Mouse (Mus musculus): ENCODE data around the gene Bpifa2. TPM values are rescaled to one million over a fixed set of nuclear protein-coding genes. Genes with fewer than 3 reads are reported as not detected.

The Bpifa2 gene
- total and polyA plus RNA-seq, 3 experiments = 0.49 TPM; not detected in 2

GRCm38 (mm10) chr2:154000501-154000900 is 7.6 kb upstream of the Bpifa2 start:
- Histone ChIP-seq H3K27me3 (ENCODE audit: insufficient read depth, low read length) (no peaks in the 10 kb centered on the region), H3K4me3 (ENCODE audit: low read depth, low read length) (no peak overlapping the region), H3K36me3 (replicated peaks) (no peaks in the 10 kb centered on the region), H3K4me1 (ENCODE audit: insufficient read depth, low read depth, low read length) (no peaks in the 10 kb centered on the region), H3K9me3 (replicated peaks) (no peaks in the 10 kb centered on the region)
- TF ChIP-seq GATA1 (IDR thresholded peaks at IDR 0.05; ENCODE audit: borderline replicate concordance, low read length) (no peak), TAL1 (conservative IDR thresholded peaks at IDR 0.05; ENCODE audit: low read depth, low read length) (no peak), GATA2 (IDR thresholded peaks at IDR 0.05; ENCODE audit: borderline replicate concordance, low read depth, low read length) (no peak), POLR2AphosphoS5 (IDR thresholded peaks at IDR 0.05; ENCODE audit: insufficient replicate concordance, low read depth, low read length) (no peak), CTCF (IDR thresholded peaks at IDR 0.05; ENCODE audit: low read depth, low read length) (no peak)
- ATAC-seq (ENCODE audit: extremely low read depth, insufficient number of reproducible peaks, low FRiP score, poor library complexity, severe bottlenecking) = no peak
- DNase-seq (ENCODE audit: low spot score) = no peak

GRCm38 (mm10) chr2:154001056-154001455 is 7.0 kb upstream of the Bpifa2 start:
- ATAC-seq (ENCODE audit: extremely low read depth, insufficient number of reproducible peaks, low FRiP score, poor library complexity, severe bottlenecking) (no peak), DNase-seq (ENCODE audit: low spot score) (no peak)
- no peaks in the 10 kb centered on the region for H3K4me1 ChIP-seq (ENCODE audit: insufficient read depth, low read depth, low read length)
- H3K36me3 ChIP-seq (replicated peaks) = no peaks in the 10 kb centered on the region
- H3K9me3 ChIP-seq (replicated peaks) = no peaks in the 10 kb centered on the region
- no peaks in the 10 kb centered on the region for H3K27me3 ChIP-seq (ENCODE audit: insufficient read depth, low read length)
- TF ChIP-seq GATA2 (IDR thresholded peaks at IDR 0.05; ENCODE audit: borderline replicate concordance, low read depth, low read length) (no peak), GATA1 (IDR thresholded peaks at IDR 0.05; ENCODE audit: borderline replicate concordance, low read length) (no peak)
- H3K4me3 ChIP-seq (ENCODE audit: low read depth, low read length) = no peak overlapping the region

- Histone ChIP-seq H3K4me3 (ENCODE audit: low read depth, low read length) (no peak overlapping the region), H3K27me3 (ENCODE audit: insufficient read depth, low read length) (no peaks in the 10 kb centered on the region), H3K4me1 (ENCODE audit: insufficient read depth, low read depth, low read length) (no peaks in the 10 kb centered on the region), H3K36me3 (replicated peaks) (no peaks in the 10 kb centered on the region), H3K9me3 (replicated peaks) (no peaks in the 10 kb centered on the region)
- TF ChIP-seq TAL1 (conservative IDR thresholded peaks at IDR 0.05; ENCODE audit: low read depth, low read length) (no peak), CTCF (IDR thresholded peaks at IDR 0.05; ENCODE audit: low read depth, low read length) (no peak), POLR2AphosphoS5 (IDR thresholded peaks at IDR 0.05; ENCODE audit: insufficient replicate concordance, low read depth, low read length) (no peak), GATA1 (IDR thresholded peaks at IDR 0.05; ENCODE audit: borderline replicate concordance, low read length) (no peak), GATA2 (IDR thresholded peaks at IDR 0.05; ENCODE audit: borderline replicate concordance, low read depth, low read length) (no peak)
- ATAC-seq (ENCODE audit: extremely low read depth, insufficient number of reproducible peaks, low FRiP score, poor library complexity, severe bottlenecking) (no peak), DNase-seq (ENCODE audit: low spot score) (no peak)
Observed at GRCm38 (mm10) chr2:154004456-154004855, 3.6 kb upstream of the Bpifa2 start.

- no peak for DNase-seq (ENCODE audit: low spot score)
- no peak for ATAC-seq (ENCODE audit: extremely low read depth, insufficient number of reproducible peaks, low FRiP score, poor library complexity, severe bottlenecking)
- TF ChIP-seq GATA2 (IDR thresholded peaks at IDR 0.05; ENCODE audit: borderline replicate concordance, low read depth, low read length) (no peak), TAL1 (conservative IDR thresholded peaks at IDR 0.05; ENCODE audit: low read depth, low read length) (no peak), GATA1 (IDR thresholded peaks at IDR 0.05; ENCODE audit: borderline replicate concordance, low read length) (no peak), POLR2AphosphoS5 (IDR thresholded peaks at IDR 0.05; ENCODE audit: insufficient replicate concordance, low read depth, low read length) (no peak), CTCF (IDR thresholded peaks at IDR 0.05; ENCODE audit: low read depth, low read length) (no peak)
Observed at GRCm38 (mm10) chr2:154005094-154005493, 3.0 kb upstream of the Bpifa2 start.

GRCm38 (mm10) chr2:154005734-154006133 is 2.3 kb upstream of the Bpifa2 start:
- no peak for DNase-seq (ENCODE audit: low spot score)
- Histone ChIP-seq H3K27me3 (ENCODE audit: insufficient read depth, low read length) (no peaks in the 10 kb centered on the region), H3K36me3 (replicated peaks) (no peaks in the 10 kb centered on the region), H3K4me1 (ENCODE audit: insufficient read depth, low read depth, low read length) (no peaks in the 10 kb centered on the region), H3K9me3 (replicated peaks) (no peaks in the 10 kb centered on the region), H3K4me3 (ENCODE audit: low read depth, low read length) (no peak overlapping the region)
- ATAC-seq (ENCODE audit: extremely low read depth, insufficient number of reproducible peaks, low FRiP score, poor library complexity, severe bottlenecking) = no peak
- TF ChIP-seq CTCF (IDR thresholded peaks at IDR 0.05; ENCODE audit: low read depth, low read length) (no peak), GATA2 (IDR thresholded peaks at IDR 0.05; ENCODE audit: borderline replicate concordance, low read depth, low read length) (no peak), GATA1 (IDR thresholded peaks at IDR 0.05; ENCODE audit: borderline replicate concordance, low read length) (no peak), POLR2AphosphoS5 (IDR thresholded peaks at IDR 0.05; ENCODE audit: insufficient replicate concordance, low read depth, low read length) (no peak), TAL1 (conservative IDR thresholded peaks at IDR 0.05; ENCODE audit: low read depth, low read length) (no peak)

More at GRCm38 (mm10) chr2:154005094-154005493, 3.0 kb upstream of the Bpifa2 start:
- Histone ChIP-seq H3K9me3 (replicated peaks) (no peaks in the 10 kb centered on the region), H3K4me3 (ENCODE audit: low read depth, low read length) (no peak overlapping the region), H3K4me1 (ENCODE audit: insufficient read depth, low read depth, low read length) (no peaks in the 10 kb centered on the region), H3K27me3 (ENCODE audit: insufficient read depth, low read length) (no peaks in the 10 kb centered on the region), H3K36me3 (replicated peaks) (no peaks in the 10 kb centered on the region)

GRCm38 (mm10) chr2:154006331-154006730 is 1.7 kb upstream of the Bpifa2 start:
- H3K4me1 ChIP-seq (ENCODE audit: insufficient read depth, low read depth, low read length) = no peaks in the 10 kb centered on the region
- no peaks in the 10 kb centered on the region for H3K9me3 ChIP-seq (replicated peaks)
- H3K27me3 ChIP-seq (ENCODE audit: insufficient read depth, low read length) = no peaks in the 10 kb centered on the region
- no peak overlapping the region for H3K4me3 ChIP-seq (ENCODE audit: low read depth, low read length)
- TF ChIP-seq GATA1 (IDR thresholded peaks at IDR 0.05; ENCODE audit: borderline replicate concordance, low read length) = no peak
- TF ChIP-seq CTCF (IDR thresholded peaks at IDR 0.05; ENCODE audit: low read depth, low read length) = no peak
- TF ChIP-seq POLR2AphosphoS5 (IDR thresholded peaks at IDR 0.05; ENCODE audit: insufficient replicate concordance, low read depth, low read length) = no peak
- H3K36me3 ChIP-seq (replicated peaks) = no peaks in the 10 kb centered on the region
- DNase-seq (ENCODE audit: low spot score) (no peak), ATAC-seq (ENCODE audit: extremely low read depth, insufficient number of reproducible peaks, low FRiP score, poor library complexity, severe bottlenecking) (no peak)

GRCm38 (mm10) chr2:154007381-154007780 is 684 bp upstream of the Bpifa2 start:
- TF ChIP-seq GATA1 (IDR thresholded peaks at IDR 0.05; ENCODE audit: borderline replicate concordance, low read length) = no peak
- no peak for TF ChIP-seq POLR2AphosphoS5 (IDR thresholded peaks at IDR 0.05; ENCODE audit: insufficient replicate concordance, low read depth, low read length)
- no peak for TF ChIP-seq GATA2 (IDR thresholded peaks at IDR 0.05; ENCODE audit: borderline replicate concordance, low read depth, low read length)
- no peak for TF ChIP-seq CTCF (IDR thresholded peaks at IDR 0.05; ENCODE audit: low read depth, low read length)
- TF ChIP-seq TAL1 (conservative IDR thresholded peaks at IDR 0.05; ENCODE audit: low read depth, low read length) = no peak
- ATAC-seq (ENCODE audit: extremely low read depth, insufficient number of reproducible peaks, low FRiP score, poor library complexity, severe bottlenecking) (no peak), DNase-seq (ENCODE audit: low spot score) (no peak)
- H3K9me3 ChIP-seq (replicated peaks) = no peaks in the 10 kb centered on the region
- no peak overlapping the region for H3K4me3 ChIP-seq (ENCODE audit: low read depth, low read length)
- no peaks in the 10 kb centered on the region for H3K27me3 ChIP-seq (ENCODE audit: insufficient read depth, low read length)
- H3K4me1 ChIP-seq (ENCODE audit: insufficient read depth, low read depth, low read length) = no peaks in the 10 kb centered on the region
- H3K36me3 ChIP-seq (replicated peaks) = no peaks in the 10 kb centered on the region
